Mouse (Mus musculus): ENCODE data around the gene Gpr15. TPM values are rescaled to one million over a fixed set of nuclear protein-coding genes. Genes with fewer than 3 reads are reported as not detected.

Gene Gpr15
- total RNA-seq, 2 experiments from 2014 or later: not detected

GRCm38 (mm10) chr16:58701779-58702178, 17.1 kb downstream of the Gpr15 start:
- no peak for DNase-seq

GRCm38 (mm10) chr16:58700816-58701424, 17.9 kb downstream of the Gpr15 start:
- no peak for DNase-seq

- DNase-seq: no peak
Observed at GRCm38 (mm10) chr16:58700174-58700573, 18.7 kb downstream of the Gpr15 start.

- DNase-seq: no peak
Observed at GRCm38 (mm10) chr16:58697261-58697660, 21.6 kb downstream of the Gpr15 start.

GRCm38 (mm10) chr16:58696796-58697195, 22.1 kb downstream of the Gpr15 start:
- no peak for DNase-seq

- DNase-seq: no peak
Observed at GRCm38 (mm10) chr16:58694091-58694490, 24.8 kb downstream of the Gpr15 start.

DNA sequence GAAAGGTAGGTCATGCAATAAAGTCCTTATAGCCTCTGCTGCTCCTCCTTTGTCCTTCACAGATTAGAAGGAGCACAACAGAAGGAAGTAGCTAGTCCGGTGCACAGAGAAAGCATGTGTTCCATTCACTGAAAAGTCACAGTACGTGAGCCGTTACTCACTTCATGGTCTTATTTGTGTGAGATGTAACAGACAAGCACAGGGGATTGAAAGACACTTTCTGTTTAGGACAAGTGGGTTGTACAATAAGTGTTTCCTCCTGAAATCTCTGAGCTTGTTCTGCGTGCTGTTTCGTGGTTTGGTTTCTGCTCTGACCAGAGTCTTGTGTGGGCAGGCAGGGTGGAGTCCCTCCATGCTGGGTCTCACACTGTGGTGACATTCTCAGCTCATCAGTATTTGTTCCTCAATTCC, 28.5 kb downstream of the Gpr15 start:
- DNase-seq: no peak

GRCm38 (mm10) chr16:58689555-58690169, 29.2 kb downstream of the Gpr15 start:
- DNase-seq: no peak

- no peak for DNase-seq
Observed at GRCm38 (mm10) chr16:58688534-58688933, 30.3 kb downstream of the Gpr15 start.

DNA sequence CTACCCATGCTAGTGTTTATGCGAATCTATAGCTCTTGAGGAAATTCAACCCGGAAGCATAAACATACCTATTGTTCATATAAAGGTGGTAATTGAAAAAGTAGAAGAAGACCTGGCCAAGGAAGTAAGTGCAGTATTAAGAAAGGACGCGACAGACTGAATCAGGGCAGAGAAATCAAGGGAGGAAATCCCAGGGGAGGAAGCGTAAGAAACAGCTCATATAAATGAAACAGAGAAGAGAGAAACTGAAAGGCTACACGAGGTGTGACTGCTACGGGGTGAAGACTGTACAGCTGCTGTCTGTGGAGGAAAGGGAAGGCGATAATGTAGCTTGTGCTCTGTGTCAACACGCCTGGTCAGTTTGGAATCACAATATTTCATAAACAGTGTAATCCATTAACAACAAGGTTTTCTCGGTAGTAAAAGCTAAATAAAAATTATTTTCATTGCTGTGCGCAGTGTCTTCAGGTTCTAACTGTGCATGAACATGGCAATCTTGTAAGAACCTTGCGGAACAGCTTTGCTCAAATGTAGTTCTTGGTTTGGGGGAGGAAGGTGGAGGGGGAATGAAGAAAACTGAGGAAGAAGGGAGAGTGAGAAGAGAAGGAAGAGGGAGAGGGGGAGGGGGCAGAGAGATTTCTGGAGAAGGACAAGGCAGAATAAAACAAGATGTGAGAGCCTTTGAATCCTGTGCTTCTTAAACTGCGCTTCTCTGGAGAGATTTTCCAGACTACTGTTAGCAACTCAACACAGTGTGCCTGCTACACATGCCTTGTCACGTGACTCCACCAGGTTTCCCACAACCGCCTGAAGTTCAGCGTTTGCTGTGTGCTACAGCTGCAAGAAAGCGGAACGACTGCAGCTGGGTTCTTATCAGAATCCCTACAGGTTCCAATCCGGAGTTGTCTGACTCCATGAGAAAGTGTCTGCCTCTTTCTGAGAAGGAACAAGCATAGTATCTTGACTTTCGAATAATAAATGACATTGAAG, 33.0 kb downstream of the Gpr15 start:
- peak; percentile 40 to 47 for DNase-seq

DNA sequence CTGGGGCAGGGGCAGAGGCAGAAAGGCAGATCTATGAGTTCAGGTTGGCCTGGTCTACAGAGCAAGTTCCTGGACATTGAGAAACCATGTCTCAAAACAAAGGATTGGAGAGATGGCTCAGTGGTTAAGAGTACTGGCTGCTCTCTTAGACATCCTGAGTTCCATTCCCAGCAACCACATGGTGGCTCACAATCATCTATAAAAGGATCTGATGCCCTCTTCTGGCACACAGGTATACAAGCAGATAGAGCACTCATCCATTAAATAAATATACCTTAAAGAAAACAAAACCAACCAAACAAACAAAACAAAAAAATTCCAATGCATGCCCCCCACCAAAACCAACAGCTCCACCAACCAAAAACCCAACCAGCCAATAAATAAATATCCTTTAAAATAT, 34.3 kb downstream of the Gpr15 start:
- DNase-seq: no peak

DNA sequence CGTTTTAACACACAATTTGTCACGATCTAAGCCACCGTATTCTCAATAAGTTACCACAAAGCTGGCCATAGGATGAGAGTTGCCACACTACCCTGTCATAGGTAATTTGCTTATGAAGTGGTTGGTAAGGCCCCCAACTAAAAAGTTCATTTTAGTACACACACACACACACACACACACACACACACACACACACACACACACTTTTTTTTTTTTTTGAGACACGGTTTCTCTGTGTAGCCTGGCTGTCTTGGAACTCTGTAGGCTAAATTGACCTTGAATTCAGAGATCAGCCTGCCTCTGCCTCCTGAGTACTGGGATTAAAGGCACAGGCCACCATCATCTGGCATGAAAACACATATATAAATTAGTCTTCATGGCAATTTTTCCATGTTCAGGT, 35.0 kb downstream of the Gpr15 start:
- DNase-seq: no peak

DNA sequence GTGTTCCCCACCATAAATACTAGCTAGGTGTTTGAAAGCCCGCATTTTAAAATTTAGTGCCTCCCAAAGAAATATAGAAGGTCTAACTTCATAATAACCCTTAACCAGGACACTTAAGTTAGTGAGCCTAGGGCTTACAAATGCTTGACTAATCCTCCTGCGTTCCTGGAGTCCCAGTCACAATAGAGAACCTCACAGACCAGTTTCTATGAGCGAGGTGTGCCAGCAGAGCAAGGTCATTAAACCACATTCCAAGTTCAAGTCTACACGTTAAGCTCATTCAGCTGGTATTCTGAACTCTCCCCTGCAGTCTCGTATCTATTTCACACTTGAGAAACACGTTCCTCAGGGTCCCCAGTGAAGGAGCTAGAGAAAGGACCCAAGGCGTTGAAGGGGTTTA, 36.0 kb downstream of the Gpr15 start:
- DNase-seq: no peak

GRCm38 (mm10) chr16:58682046-58682445, 36.8 kb downstream of the Gpr15 start:
- DNase-seq: no peak

DNA sequence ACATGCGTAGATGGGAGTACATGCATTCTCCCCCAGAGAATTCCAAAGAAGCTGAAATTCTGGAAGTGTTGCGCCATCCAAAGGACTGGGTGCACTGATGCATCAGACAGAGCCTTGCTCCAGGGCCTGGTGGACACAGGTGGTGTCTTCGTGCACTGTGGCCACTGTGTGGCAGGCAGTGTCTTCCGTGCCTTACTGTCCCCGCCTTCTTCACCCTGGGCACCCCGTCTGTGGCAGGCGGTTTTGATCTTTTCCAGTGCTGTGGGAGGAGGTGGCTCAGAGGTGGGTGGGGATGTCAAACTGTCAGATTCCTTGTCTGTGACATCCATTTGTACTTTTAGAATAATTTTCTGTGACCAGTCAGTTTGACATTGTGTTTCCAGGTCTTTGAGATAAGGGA, 40.2 kb downstream of the Gpr15 start:
- DNase-seq: no peak

DNA sequence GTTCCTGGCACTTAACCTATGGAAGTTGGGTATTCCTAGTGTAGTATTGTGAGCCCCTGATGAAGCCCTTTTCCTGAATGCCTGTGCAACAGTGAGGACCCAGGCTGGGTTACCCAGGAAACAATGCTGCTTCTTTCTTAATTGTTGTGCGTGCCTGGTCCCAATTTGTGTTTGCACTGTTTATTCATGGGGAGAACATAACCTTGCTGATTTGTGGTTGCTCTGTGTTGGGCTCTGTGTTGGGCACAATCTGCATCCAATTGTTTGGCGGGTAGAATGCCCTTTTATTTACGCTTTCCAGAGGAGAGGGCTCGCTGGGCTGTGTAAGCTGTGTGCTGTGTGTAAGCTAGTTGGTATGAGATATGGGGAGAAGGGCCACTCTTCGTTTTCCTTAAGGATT, 41.4 kb downstream of the Gpr15 start:
- no peak for DNase-seq

DNA sequence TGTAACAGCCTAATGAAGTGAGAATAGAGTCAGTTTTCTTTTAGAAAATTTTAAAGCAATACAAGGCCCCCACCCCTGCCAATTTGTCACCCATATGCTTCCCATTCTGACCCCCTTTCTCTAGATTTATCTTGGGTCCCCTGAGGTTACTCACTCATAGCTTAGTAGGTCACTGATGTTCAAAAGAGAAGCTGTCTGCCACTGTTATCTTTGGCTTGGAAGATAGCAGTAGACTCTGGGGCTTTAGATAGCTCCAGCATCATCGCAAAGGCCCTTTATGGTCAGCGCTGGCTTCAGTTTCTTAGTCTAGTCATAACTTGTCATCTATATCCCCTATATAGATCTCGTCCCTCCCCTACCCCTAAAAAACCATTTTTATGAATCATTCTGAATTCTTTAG, 42.2 kb downstream of the Gpr15 start:
- no peak for DNase-seq

- DNase-seq: no peak
Observed at GRCm38 (mm10) chr16:58676156-58676555, 42.7 kb downstream of the Gpr15 start.

GRCm38 (mm10) chr16:58675256-58675655, 43.6 kb downstream of the Gpr15 start:
- DNase-seq: no peak

DNA sequence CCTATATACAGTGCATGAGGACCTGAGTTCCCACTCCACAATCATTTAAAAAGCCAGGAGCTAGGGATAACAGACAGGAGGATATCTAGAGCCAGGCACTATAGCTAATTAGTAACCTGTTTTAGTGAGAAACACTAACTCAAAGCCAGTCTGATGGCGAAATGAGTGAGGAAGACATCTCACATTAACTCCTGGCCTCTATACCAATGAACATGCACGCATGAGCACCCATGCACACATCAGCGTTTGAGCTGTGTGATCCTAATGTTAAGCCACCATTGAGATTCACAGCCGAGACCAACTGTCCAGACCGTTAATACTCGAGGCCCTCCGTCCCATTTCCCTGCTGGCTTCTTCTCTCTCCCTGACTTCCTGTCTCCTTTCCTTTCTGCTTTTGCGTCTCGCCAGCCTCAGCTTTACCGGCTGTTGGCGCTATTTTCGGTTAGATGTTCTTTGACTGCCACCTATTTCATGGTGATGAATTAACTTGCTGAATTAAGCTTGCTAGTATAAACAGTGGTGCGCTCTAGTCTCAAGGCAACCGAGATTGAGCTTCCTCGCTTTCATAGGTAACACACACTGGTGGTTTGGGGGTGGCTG, 45.0 kb downstream of the Gpr15 start:
- no peak for DNase-seq

DNA sequence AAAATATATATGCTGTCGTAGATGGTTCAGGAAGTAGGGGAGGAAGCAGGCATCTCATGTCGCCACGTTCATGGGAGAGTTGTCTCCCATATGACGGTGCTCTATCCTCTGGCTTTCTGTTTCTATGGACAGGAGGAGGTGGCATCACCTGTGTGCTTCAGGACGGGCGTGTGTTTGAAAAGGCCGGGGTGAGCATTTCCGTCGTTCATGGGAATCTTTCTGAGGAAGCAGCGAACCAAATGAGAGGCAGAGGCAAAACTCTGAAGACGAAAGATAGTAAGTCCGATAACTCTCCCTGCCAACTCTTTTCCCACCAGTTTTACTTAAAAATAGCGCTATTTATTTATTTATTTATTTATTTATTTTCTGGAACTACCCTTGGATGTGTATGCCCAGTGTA, 46.5 kb downstream of the Gpr15 start:
- no peak for DNase-seq

GRCm38 (mm10) chr16:58671212-58671985, 47.5 kb downstream of the Gpr15 start:
- DNase-seq: no peak
